Mouse (Mus musculus): ENCODE measurements at regions not wholly inside any gene's neighbourhood (a gene's known extent, or its start where the extent isn't known, plus 50 kb on each side); places are given as distances from the start of the nearest gene placed in this dataset.

GRCm38 (mm10) chr12:52400099-52400498 lies 103.7 kb upstream of the Arhgap5 start:
- no peak for DNase-seq (ENCODE audit: low spot score)

- no peak for DNase-seq (ENCODE audit: low spot score)
Measured at GRCm38 (mm10) chr12:52402711-52403110, 101.1 kb upstream of the Arhgap5 start.

GRCm38 (mm10) chr12:52406386-52406785 lies 97.4 kb upstream of the Arhgap5 start:
- no peak for DNase-seq (ENCODE audit: low spot score)

GRCm38 (mm10) chr12:52408307-52408895 lies 95.4 kb upstream of the Arhgap5 start:
- no peak for DNase-seq (ENCODE audit: low spot score)

GRCm38 (mm10) chr12:52409221-52409620 lies 94.6 kb upstream of the Arhgap5 start:
- no peak for DNase-seq (ENCODE audit: low spot score)

- no peak for DNase-seq (ENCODE audit: low spot score)
Measured at GRCm38 (mm10) chr12:52412172-52412571, 91.6 kb upstream of the Arhgap5 start.

GRCm38 (mm10) chr12:52413046-52413473 lies 90.7 kb upstream of the Arhgap5 start:
- peak; percentile 35 for DNase-seq (ENCODE audit: low spot score)

- no peak for DNase-seq (ENCODE audit: low spot score)
Measured at GRCm38 (mm10) chr12:52422729-52423128, 81.0 kb upstream of the Arhgap5 start.

GRCm38 (mm10) chr12:52424336-52425034 lies 79.3 kb upstream of the Arhgap5 start:
- no peak for DNase-seq (ENCODE audit: low spot score)

- no peak for DNase-seq (ENCODE audit: low spot score)
Measured at GRCm38 (mm10) chr12:52429935-52430334, 73.8 kb upstream of the Arhgap5 start.

GRCm38 (mm10) chr12:52431933-52432332 lies 71.8 kb upstream of the Arhgap5 start:
- no peak for DNase-seq (ENCODE audit: low spot score)

- no peak for DNase-seq (ENCODE audit: low spot score)
Measured at GRCm38 (mm10) chr12:52434021-52434420, 69.8 kb upstream of the Arhgap5 start.

GRCm38 (mm10) chr12:52435321-52435720 lies 68.5 kb upstream of the Arhgap5 start:
- peak; percentile 17 for DNase-seq (ENCODE audit: low spot score)

GRCm38 (mm10) chr12:52435795-52436211 lies 68.0 kb upstream of the Arhgap5 start:
- peak; percentile 51 for DNase-seq (ENCODE audit: low spot score)

GRCm38 (mm10) chr12:52436941-52437340 lies 66.8 kb upstream of the Arhgap5 start:
- no peak for DNase-seq (ENCODE audit: low spot score)

GRCm38 (mm10) chr12:52439241-52439640 lies 64.5 kb upstream of the Arhgap5 start:
- DNase-seq (ENCODE audit: low spot score) = no peak

- DNase-seq (ENCODE audit: low spot score) = no peak
Measured at GRCm38 (mm10) chr12:52440868-52441365, 62.9 kb upstream of the Arhgap5 start.

- DNase-seq (ENCODE audit: low spot score) = no peak
Measured at GRCm38 (mm10) chr12:52442337-52442736, 61.4 kb upstream of the Arhgap5 start.

GRCm38 (mm10) chr12:52445731-52446130 lies 58.0 kb upstream of the Arhgap5 start:
- DNase-seq (ENCODE audit: low spot score) = no peak

- no peak for DNase-seq (ENCODE audit: low spot score)
Measured at GRCm38 (mm10) chr12:52446501-52446900, 57.3 kb upstream of the Arhgap5 start.

- no peak for DNase-seq (ENCODE audit: low spot score)
Measured at GRCm38 (mm10) chr12:52447482-52447881, 56.3 kb upstream of the Arhgap5 start.

GRCm38 (mm10) chr12:52448218-52448617 lies 55.6 kb upstream of the Arhgap5 start:
- no peak for DNase-seq (ENCODE audit: low spot score)

- no peak for DNase-seq (ENCODE audit: low spot score)
Measured at GRCm38 (mm10) chr12:52453890-52454289, 49.9 kb upstream of the Arhgap5 start.
